Mouse (Mus musculus) forelimb bud, embryonic 11.5 days (tissue): ENCODE data around the gene Isca1.
"Not testable (repeated sequence)": the region's sequence is repeated elsewhere in the genome, so short reads cannot be mapped to it uniquely, and the experiment has no call there.

Experiments used
- DNase-seq: peaks from one replicate; pipeline ENCODE4 v3.0.0-alpha.2; 2012; ENCODE audit warnings: low read depth, low spot score

The Isca1 gene

GRCm38 (mm10) chr13:59746711-59747110 lies 22.9 kb downstream of the Isca1 start, which contains the start of gene 1700014D04Rik:
TSS of gene 1700014D04Rik (minus strand) at chr13:59746752.
- no peak for DNase-seq

GRCm38 (mm10) chr13:59746164-59746563 lies 23.4 kb downstream of the Isca1 start:
- DNase-seq = no peak

GRCm38 (mm10) chr13:59745462-59745861 lies 24.1 kb downstream of the Isca1 start:
- no peak for DNase-seq

- DNase-seq = no peak
These were observed 27.9 kb downstream of the Isca1 start for GRCm38 (mm10) chr13:59741697-59742096.

DNA sequence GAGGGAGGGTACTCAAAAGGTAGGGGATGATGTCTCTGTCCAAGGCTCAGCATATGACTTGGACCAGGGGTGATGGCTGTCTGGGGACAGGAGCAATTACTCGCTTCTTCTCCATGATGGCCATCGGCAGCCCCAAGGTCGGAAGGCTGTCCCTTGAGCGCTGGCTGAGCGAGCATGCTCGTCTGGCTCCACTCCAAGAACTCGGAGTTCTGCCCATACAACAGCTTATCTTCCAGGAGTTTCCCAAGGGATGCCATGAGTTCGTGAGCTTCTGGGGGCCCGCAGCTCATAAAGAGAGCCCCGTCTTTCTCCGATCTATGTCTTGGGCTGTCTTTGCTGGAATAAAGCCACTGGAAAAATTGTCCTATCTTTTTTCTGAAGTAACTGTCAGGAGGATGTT lies 28.5 kb downstream of the Isca1 start:
- DNase-seq = no peak

DNA sequence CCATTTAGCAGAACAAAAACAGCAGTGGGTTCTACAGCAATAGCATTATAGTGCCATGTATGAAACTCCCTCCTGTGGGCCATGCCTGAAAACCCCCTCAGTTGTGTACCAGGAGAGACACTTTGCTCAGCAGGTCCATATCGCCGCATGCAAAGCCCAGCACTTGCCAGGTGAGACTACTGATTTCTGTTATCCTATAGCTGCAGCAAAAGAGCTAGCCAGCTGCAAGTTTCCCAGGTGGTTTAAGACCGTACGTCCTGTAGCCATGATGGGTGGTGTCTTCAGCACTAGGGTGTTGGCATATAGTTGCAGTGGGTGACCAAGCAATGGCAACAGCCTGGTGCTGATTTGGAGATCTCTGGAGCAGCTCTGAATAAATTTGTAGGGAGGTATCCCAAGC lies 30.2 kb downstream of the Isca1 start:
- DNase-seq = no peak

GRCm38 (mm10) chr13:59738455-59738854 lies 31.2 kb downstream of the Isca1 start:
- no peak for DNase-seq

DNA sequence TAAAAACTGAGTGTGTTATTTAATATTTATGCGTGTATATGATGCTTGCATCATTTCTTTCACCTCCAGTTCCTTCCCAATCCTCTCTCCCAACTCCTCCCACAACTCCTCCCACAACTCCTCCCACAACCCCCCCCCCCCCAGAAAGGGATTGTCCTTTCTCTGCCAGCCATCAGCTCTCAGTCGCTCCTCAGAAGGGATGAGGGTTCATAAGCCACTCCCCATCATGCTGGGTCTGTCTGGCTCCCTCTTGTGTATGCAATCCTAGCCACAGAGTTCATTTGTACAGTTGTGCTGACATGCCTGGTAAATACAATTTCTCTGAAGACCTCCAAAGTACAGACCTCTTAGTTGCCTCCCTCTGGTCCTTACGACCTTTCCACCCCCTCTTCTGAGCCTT lies 34.4 kb downstream of the Isca1 start:
- DNase-seq = no peak

- not testable (repeated sequence) for DNase-seq
These were observed 35.3 kb downstream of the Isca1 start for GRCm38 (mm10) chr13:59734347-59734746.

DNA sequence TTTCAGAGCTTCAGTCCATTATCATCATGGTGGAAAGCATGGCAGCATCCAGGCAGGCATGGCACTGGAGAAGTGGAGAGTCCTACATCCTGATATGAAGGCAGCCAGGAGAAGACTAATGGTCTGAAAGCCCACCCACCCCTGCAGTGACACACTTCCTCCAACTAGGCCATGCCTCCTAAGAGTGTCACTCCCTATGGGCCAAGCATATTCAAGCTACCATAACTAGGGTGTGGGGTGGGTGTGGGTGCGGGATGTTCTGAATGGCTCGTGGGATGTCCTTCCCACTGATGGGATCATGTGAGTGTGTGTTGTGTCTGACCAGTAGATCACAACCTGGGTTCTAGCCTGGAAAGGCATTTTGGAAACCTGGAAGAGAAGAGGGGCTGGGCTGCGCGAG lies 35.7 kb downstream of the Isca1 start:
- DNase-seq = no peak

- no peak for DNase-seq
These were observed 38.0 kb downstream of the Isca1 start, which contains the start of gene Spata31d1d for GRCm38 (mm10) chr13:59731652-59732051. TSS of gene Spata31d1d (minus strand) at chr13:59731752.

- peak; percentile 88 for DNase-seq
These were observed 41.1 kb downstream of the Isca1 start for GRCm38 (mm10) chr13:59728378-59729093.

DNA sequence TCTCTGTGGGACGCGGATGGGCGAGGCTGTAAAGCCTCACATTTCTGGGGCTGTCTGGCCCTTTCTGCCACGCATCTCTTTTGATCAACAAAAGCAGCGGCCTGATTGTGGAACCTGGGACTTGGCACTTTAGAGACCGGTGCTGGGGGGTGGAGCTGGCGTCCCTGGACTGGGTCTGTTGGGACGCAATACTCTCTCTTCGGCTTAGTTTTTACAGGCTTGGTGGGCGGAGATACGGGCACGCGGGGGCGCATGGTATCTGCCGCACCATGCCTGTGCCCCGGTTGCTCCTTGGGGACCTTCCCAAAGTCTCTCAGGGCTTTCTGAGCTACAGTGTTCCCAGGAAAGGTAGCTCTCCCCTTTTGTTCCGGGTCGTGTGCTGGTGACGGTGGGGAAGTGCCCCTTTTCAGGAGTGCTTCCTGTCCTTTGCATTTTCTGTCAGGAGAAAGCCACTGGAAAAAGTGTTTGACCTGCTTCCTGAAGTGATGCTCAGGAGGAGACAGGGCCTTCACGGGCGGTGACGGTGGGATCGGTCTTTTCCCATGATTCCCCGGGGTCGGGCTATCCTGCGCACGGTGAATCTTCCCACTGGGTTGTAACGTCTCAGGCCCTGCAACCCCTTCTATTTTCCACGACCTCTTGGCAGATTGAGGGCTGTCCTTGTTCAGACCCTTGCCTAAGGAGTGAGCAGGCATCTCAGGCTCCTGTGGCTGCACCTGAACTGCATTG lies 43.3 kb downstream of the Isca1 start:
- no peak for DNase-seq

DNA sequence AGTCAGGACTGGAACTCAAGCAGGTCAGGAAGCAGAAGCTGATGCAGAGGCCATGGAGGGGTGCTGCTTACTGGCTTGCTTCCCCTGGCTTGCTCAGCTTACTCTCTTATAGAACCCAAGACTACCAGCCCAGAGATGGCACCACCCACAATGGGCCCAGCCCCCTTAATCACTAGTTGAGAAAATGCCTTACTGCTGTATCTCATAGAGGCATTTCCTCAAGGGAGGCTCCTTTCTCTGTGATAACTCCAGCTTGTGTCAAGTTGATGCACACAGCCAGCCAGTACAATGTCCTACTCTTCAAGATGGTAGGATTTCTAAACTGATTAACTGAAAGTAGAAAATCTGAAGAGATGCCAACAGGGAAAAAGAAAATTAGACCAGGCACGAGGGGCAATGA lies 47.5 kb downstream of the Isca1 start:
- DNase-seq = not testable (repeated sequence)

- DNase-seq = no peak
These were observed 50.1 kb downstream of the Isca1 start for GRCm38 (mm10) chr13:59719475-59719874.

DNA sequence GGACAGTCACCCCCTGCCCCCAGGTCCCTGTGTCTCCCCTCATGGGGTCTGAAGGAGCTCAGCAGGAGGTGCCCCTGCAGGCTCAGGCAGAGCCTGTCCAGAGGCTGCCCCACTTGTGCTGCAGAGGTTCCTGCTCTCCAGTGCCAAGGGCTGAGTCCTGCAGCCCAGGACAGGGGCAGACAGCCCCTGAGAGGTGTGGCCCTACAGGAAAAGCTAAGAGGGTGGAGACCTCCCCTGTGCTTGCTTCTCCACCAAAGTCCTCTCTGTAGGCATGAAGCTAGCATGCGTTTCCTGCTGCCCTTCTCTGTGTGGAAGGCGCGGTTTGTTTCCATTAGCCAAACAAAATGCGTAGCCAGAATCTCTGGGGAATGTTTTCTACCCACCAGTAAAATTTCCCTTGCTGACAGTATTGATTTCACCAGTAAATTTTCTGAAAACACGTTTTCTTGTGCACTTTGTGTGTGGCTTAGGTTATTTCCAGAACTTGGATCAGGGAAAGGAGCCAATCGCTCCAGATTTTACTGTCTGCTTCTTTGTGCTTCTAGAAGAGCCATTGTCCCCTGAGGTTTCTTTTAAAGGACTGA lies 50.7 kb downstream of the Isca1 start:
- DNase-seq = not testable (repeated sequence)

GRCm38 (mm10) chr13:59713710-59714109 lies 55.9 kb downstream of the Isca1 start:
- no peak for DNase-seq

DNA sequence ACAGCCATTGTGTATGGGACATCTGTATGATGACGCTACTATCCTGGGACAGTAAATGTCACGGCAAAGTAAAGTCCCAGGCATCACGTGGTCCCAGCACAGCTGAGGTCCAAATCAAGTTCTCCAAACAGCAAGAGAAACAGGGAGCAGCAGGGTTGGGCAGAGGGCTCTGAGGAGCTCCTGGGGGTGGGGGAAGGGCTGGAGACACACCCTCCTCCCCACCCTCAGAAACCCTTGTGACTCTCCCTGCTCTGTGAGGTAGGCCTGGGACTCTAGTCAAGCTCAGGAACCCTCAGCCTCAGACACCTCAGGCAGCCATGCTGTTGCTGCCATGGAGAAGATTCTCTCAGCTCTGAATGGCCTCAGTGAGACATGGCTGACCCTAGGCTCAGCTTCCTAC lies 57.6 kb downstream of the Isca1 start, which contains the start of gene Spata31d1b:
Gene Spata31d1b, plus strand, starts transcription at position 301 of the 400 bp plus-strand sequence.
- DNase-seq = not testable (repeated sequence)

DNA sequence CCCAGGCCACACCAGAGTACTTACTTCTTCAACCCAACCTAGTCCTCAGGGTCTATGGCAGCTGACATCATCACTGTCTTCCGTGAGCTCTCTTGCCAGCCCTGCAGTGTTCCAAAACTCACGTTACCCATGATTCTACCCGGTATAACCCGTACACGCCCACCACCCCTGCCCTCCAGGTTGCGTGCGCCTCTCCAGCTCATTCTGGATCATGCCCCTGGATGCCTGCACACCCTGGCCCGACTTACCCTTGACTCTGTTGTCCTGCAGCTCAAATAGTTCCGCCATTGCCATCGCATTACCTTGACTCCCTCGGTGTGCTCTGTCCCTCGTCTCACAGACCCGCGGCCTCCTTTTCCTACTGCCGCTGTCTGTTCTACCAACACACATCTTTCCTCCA lies 59.4 kb downstream of the Isca1 start, which contains the start of gene Spata31d1a:
Gene Spata31d1a, minus strand, starts transcription at position 101 of the 400 bp plus-strand sequence.
- DNase-seq = no peak
